Mouse (Mus musculus) granulocyte monocyte progenitor cell, adult 5-6 weeks (primary cell): Measurements from ENCODE around the gene Ntmt1. TPM values are rescaled to one million over a fixed set of nuclear protein-coding genes. Genes with fewer than 3 reads are reported as not detected.
A peak's percentile ranks its signal among the peaks of the same experiment; 100 is the strongest.

Experiments
- ATAC-seq: replicated peaks from 2 replicates; pipeline ENCODE4 v1.8.0; 2016; ENCODE audit warnings: mild to moderate bottlenecking, moderate TSS enrichment, inconsistent platforms; ENCODE audit not compliant: poor library complexity, severe bottlenecking
- total RNA-seq, 2 experiments: library from RNA; stranded (forward) in 1 of 2; stranded (reverse) in 1 of 2; fragments of 200-712, 200-1000 nt in 1 of 2; fragments of >200 nt in 1 of 2; fragmentation: Nextera tagmentation in 1 of 2; gene quantifications; 2 replicates each; pipeline ENCODE4 v1.2.3; 2014 to 2017

Ntmt1 gene
- total RNA-seq, 2 experiments from 2014 or later = 18.6 to 20.2 TPM

- ATAC-seq = no peak
Measured at GRCm38 (mm10) chr2:30782312-30783290, 25.0 kb upstream of the Ntmt1 start.

GRCm38 (mm10) chr2:30783346-30783745 lies 24.3 kb upstream of the Ntmt1 start:
- peak; percentile 52 for ATAC-seq

DNA sequence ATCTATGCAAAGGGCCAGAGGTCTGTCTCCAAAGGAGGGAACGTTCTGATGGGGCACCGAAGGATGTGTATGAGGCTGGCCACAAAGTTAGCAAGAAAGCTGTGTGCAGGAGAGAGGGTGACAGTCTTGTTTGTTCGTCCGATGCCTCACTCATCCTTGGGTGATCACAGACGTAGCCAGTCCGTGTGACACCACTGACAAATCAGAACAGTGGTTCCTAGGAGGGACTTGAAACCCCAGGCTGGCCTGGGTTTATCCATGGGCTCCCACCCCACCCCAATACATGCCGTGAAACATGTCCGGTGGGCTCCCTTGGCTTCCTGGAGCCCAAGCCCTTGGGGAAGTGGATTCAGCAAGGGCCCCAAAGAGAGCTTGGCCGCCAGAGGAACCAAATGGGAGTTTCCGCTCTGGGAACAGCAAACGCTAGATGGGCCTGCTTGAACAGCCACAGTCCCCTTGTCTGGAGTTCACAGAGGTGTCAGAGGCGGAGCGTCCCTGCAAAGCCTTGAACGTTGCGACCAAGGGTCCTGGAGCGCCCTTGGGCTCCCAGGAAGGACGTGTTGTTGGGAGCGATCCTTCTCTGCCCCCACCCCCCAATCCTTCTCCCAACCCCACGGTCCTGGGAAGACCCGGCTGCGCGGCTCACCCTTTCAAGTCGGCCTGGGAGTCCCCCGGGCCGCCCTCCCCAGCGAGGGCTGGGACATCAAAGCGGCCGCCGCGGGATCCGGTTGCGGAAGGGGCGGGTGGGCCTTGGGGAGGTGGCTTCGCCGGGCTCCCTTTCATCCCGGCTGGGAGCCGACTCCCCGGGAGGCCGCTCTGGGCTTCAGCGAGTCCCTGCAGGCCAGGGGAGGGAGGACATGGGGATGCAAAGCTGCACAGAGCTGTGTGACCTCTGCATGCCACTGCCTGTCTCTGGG lies 23.3 kb upstream of the Ntmt1 start:
- peak; percentile 52 for ATAC-seq

DNA sequence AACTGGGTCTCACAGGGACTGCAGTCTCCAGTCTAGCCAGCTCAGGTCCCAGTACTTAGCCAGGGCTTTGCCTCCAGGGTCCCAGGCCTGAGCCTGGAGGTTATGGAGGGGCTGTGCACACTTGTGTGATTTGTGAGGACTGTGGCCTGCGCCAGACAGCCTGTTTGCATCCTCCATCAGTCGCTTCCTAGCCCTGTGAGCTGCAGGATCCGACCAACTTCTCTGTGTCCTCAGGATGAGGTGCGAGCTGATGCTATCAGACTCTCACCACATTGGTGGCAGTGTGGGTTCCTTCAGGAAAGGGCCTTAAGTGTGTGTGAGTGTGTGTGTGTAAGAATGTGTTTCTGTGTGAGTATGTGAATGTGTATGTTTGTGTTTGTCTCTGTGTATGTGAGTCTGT lies 20.2 kb upstream of the Ntmt1 start:
- ATAC-seq = no peak

DNA sequence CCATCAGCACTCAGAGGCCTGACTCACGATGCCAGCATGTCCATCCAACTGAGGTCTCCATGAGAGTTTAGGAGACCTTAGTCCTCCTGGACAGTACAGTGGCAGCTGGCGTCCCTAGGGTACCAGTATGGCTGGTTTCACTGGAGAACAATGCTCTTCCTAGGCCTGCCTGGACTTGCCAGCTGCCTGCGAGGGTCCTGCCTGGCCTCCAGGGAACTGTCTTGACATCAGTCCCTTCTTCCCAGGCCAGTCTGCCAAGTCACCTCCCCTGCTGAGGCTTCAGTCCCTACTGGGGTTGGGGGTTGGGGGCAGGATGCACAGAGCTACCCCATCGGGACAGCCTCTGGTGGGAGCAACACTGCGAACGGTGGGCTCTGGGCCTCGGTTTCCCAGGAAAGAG lies 15.6 kb upstream of the Ntmt1 start:
- ATAC-seq = no peak

DNA sequence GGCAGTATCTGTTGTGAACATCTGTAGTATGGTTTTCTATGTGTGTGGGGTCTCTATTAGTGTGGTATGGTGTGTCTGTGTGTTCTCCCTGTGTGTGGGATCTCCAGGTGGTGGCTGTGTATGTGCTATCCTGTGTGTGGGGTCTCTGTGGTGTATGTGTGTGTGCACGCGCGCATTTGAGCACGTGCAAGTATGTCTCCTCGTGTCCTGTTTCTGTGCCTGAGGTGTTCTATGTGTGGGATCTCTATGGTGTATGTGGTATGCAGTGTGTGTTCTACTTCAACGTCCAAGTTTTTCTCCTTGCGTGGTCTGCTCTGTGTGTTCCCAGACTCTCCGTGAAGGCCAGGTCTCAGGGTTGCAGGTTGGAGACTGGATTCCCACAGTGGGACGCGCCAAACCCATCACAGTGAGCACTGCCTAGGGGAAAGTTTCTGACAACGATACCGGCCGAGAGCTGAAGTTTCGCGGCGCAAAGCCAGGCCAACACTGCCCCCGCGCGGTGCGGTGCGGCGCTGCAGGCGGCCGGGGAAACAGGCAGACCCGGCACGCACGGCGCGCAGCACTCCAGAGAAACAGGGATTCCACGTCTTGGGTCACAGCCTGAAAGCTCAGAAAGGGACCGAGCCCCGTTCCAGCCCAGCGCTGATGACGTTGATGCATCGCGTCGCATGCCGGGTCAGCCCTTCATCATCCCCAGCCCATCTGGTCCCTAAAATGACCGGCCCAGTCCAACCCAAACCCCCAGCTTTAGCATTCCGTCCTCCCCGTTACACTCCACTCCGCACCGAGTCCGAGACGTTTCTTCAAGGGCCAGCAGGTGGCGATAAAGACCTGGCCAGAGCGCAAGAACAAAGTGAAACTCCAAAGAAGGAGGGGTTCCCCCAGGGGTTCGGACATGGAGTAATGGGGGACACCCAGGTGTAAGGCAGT lies 13.2 kb upstream of the Ntmt1 start:
- peak; percentile 73 for ATAC-seq

- ATAC-seq = no peak
Measured at GRCm38 (mm10) chr2:30795271-30795888, 12.2 kb upstream of the Ntmt1 start.

DNA sequence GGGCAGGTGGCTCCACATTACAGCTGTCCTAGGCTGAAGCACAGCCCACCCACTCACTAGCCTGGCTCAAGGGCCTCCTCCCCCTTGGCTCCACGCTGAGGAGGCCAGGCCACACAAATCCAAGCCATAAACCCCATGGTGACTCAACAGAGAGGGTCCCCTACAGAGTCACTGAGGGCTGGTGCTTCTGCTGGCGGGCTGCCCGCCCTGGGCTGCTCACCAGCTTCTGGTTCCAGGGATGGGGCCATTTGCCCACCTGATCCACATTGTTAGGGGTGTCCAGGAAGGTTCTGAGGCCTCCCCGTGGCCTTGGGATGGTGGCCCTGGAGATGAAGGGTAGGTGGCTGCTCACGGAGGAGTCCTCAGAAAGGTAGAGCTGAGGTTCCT lies 11.7 kb upstream of the Ntmt1 start:
- no peak for ATAC-seq

- ATAC-seq = peak; percentile 76
Measured at GRCm38 (mm10) chr2:30796382-30796781, 11.2 kb upstream of the Ntmt1 start.

DNA sequence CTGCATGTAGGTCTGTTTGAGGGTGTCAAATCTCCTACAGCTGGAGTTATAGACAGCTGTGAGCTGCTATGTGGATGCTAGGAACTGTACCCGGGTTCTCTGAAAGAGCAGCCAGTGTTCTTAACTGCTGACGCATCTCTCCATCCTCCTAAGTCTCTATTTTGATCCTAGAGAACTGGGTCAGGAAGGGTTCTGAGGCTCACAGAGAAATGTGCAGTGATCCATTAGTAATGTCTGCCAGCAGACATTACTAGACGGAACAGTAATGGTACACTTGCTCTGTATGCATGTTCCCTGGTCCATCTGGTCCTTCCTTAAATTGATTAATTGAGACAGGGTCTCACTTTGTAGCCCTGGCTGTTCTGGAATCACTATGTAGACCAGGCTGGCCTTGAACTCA lies 8.2 kb upstream of the Ntmt1 start:
- ATAC-seq = no peak

DNA sequence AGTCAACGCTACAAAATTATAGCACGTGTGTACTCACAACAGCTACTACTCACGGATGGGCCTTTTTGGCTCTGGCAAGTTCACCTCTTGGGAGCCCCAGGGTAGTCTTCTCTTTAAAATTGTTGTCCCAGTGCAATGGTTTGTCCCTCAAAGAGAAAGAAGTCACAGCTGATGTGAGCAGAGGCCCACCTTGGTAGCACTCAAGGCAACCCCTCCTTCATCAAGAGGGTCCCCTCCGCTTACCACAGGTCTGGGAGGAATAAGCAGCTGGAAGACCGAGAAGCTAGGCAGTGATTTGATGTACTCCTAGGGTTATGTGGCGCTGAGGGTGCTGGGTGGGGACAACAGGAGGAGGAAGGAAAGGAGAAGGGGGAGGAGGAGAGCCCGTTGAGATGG lies 7.0 kb upstream of the Ntmt1 start:
- no peak for ATAC-seq

GRCm38 (mm10) chr2:30801067-30801852 lies 6.4 kb upstream of the Ntmt1 start:
- ATAC-seq = peak; percentile 50

GRCm38 (mm10) chr2:30803604-30804003 lies 4.0 kb upstream of the Ntmt1 start, which contains the start of gene 1700001O22Rik:
1700001O22Rik (minus strand) TSS chr2:30803661.
- ATAC-seq = no peak

GRCm38 (mm10) chr2:30805983-30806382 lies 1.6 kb upstream of the Ntmt1 start:
- no peak for ATAC-seq

DNA sequence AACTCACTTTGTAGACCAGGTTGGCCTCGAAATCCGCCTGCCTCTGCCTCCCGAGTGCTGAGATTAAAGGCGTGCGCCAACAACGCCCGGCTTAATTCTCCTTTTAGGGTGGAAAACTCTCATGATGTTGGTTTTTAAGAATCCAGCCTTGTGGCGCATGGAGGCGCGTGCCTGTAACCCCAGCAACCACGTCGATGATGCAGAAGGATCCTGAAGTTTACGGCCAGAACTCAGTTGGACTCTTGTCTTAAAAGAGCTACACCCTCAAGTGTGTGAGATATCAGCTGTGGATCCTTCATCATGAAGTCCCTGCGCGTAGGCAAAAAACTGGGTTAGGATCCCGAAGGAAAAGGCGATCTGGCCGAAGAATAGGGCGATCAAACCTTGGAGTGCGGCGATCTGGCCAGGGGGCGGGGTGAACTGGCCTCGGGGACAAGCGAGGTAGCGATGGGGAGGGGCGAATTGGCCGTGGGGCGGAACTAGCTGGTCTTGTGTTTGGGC lies 429 bp upstream of the Ntmt1 start:
- no peak for ATAC-seq

DNA sequence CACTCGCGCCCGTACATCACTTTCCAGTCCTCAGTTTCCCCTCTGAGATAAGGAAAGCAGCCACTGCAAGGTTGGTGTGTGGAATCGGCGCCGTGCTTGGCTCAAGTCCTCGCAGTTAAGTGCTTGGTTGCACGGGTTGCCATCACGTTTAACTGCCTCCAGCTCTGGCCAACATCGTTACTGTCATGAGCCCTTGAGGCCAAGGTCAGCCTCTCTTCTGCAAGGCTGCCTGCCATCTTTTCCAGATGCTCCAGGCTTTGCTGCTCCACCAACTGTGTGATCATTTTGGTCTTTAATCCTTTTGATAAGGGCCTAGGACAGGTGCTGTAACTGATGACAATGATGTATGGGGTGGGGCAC lies 650 bp downstream of the Ntmt1 start:
- no peak for ATAC-seq

GRCm38 (mm10) chr2:30809503-30809902 lies 1.9 kb downstream of the Ntmt1 start:
- no peak for ATAC-seq

- ATAC-seq = no peak
Measured at GRCm38 (mm10) chr2:30810573-30810972, 2.9 kb downstream of the Ntmt1 start.

GRCm38 (mm10) chr2:30816383-30816782 lies 8.8 kb downstream of the Ntmt1 start:
- no peak for ATAC-seq
